Mouse (Mus musculus): ENCODE data around the gene Hoxd4. TPM values are rescaled to one million over a fixed set of nuclear protein-coding genes. Genes with fewer than 3 reads are reported as not detected.

Hoxd4 gene
- not detected for total RNA-seq (2021)
- long read RNA-seq, experiment 1: 0 reads
- long read RNA-seq, experiment 2: 0 reads

DNA sequence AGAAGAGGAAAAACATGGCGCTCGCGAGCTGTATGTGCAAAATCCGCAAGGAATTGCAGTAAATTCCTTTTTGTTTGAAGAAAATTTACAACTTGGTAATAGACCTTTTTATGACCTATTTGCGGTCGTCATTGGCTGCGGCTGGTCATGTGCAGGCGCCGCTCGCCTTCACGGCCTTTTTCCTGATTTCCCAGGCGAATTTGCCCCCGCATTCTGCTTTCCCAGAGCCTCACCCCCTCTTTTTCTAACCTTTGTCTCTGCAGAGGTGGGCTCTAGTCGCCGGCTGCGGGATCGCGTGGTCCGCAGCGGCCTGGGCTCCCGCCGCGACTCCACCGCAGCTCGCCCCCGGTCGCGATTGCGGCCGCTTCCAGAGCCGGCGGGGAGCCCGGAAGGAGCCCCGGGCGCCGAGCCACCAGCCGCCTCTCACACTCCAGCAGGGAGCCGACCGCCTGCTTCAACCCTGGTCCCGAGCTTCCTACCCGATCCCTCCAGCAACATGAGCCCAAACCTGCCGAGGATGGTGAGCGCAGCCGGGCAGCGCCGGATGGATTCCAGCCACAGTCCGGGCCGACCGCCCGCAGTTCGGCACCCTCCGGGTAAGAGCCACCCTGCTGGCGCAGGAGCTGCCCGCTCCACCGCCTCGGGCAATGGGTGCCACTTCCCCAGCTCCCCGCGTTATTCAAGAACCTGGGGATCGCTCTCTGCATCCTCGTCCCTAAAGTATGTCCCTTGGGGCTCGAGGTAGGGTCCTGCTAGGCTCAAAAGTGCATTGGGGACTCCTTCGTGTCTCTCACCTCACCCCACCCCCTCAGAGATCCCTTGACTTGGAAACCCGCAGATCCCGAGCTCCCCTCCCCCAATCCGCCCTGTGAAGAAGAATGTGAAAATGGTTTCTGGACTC is at the start of gene Hoxd4, which contains the start of gene Hoxd3:
Gene Hoxd4, plus strand, starts transcription at position 209 of the 901 bp plus-strand sequence.
Gene Hoxd3, plus strand, starts transcription at position 207 of the 901 bp plus-strand sequence.
- no peak for DNase-seq (ENCODE audit: low spot score in 2 of 2)

DNA sequence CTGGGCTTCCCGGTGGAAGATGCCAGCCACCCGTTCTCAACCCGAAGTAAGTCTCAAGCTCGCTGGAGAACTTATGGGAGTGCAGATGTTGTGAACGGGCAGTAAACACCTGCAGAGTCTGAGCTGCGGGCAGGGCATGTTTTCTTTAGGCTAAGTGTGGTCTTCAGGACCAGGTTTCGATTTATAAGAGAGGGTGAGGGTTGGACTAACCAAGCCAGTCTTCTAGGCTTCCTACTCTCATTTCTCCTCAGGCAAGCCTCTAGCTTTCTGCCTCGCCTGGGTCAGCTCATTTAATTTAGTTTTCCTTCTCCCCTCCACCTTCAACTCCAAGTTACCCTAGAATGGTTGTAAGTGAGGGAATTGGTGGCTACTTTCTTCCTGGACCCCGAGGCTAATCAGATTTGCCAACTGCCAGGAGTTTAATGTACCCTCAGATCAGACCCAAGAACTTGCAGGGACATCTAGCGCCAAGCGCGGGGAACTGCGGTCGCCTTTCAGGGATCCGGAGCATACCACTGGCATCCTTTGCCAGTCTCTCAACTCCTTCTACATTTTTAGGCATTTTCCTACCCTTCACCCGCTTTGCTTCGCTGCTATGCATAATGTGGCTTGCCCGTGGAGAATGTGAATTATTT is 48.3 kb upstream of the Hoxd4 start:
- DNase-seq (ENCODE audit: low spot score in 2 of 2): peak; percentile 66 to 68

GRCm38 (mm10) chr2:74666411-74666810 is 45.3 kb upstream of the Hoxd4 start:
- DNase-seq (ENCODE audit: low spot score in 2 of 2): no peak

DNA sequence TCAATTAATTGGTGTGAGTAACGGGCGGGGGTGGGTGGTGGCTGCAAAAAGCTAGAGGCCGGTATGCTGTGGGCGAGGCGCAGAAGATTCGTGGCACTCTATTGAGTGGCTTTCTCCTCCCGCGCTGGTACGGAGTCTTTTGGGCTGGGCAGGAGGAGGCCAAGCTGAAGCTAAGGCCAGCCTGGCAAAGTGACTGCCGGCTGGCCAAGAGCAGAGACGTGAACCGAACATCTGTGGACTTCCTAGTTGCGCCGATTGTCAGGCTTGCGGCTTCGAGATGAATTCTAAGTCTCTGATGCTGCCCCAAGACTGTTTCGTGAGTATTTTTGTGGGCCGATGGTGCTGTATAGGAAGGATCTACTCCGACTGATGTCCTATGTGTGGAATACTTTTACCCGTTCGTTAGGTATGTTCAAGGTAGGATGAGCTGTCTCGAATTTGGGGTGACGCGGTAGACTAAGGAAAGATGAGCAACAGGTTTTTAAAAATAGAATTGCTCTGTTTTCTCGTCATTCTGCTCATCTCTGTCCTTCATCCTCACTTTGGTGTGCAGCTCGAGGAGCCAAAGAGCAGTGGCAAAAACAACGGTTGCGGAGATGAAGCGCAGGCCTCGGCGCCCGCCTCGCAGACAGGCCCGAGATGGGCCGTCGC is 44.4 kb upstream of the Hoxd4 start:
- no peak for DNase-seq (ENCODE audit: low spot score in 2 of 2)

GRCm38 (mm10) chr2:74667842-74668357 is 43.8 kb upstream of the Hoxd4 start, which contains the start of gene Hoxd13:
Hoxd13 (plus strand) TSS chr2:74668310.
- DNase-seq (ENCODE audit: low spot score in 2 of 2): no peak

DNA sequence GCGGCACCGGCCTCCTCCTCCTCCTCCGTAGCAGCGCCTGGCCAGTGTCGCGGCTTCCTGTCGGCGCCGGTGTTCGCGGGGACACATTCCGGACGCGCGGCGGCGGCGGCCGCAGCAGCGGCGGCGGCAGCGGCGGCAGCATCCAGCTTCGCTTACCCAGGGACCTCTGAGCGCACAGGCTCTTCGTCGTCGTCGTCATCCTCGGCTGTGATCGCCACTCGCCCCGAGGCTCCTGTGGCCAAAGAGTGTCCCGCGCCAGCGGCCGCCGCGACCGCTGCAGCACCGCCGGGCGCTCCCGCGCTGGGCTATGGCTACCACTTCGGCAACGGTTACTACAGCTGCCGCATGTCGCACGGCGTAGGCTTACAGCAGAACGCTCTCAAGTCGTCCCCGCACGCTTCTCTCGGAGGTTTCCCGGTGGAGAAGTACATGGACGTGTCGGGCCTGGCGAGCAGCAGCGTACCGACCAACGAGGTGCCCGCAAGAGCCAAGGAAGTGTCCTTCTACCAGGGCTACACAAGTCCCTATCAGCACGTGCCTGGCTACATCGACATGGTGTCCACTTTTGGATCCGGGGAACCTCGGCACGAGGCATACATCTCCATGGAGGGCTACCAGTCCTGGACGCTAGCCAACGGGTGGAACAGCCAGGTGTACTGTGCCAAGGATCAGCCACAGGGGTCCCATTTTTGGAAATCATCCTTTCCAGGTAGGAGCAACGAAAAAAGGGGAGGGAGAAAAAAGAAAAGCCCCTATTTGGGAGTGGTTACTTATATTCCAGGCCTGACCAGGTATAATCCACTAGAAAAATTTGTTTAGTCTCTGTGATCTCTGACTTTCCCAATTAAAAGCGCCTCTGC is 43.1 kb upstream of the Hoxd4 start:
- no peak for DNase-seq (ENCODE audit: low spot score in 2 of 2)

DNA sequence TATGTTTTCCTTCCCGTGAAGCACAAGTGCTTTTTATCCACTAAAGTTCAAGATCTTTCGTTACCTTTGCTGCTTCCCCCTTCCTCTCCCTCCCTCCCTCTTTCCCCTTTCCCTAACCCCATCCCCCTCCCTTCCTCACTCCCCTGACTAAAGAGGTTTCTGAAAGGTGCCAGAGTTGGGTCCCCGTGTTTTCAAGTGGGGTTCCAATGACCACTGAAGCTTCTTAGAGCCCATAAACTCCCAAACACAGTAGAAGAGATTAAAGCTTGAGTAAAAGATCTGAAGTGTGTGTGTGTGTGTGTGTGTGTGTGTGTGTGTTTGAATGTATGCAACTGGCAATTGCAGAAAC is 42.5 kb upstream of the Hoxd4 start:
- DNase-seq (ENCODE audit: low spot score in 2 of 2): no peak

DNA sequence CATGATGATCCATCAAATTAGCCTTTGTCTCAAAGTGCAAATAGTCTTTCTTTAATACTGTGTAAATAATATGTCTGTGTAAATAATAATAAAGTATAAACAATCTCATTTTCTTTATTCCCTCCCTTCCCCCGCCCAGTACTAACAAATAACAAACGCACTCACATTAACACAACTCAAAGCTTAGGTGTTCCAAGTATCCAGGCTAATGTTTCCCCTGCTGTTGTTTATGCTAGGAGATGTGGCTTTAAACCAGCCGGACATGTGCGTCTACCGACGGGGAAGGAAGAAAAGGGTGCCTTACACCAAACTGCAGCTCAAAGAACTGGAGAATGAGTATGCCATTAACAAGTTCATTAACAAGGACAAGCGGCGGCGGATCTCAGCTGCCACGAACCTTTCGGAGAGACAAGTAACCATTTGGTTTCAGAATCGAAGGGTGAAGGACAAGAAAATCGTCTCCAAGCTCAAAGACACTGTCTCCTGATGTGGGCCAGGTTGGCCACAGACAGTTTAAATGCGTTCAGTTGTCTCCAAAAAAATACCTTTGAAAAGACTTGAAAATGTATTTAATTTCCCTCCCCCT is 42.0 kb upstream of the Hoxd4 start:
- DNase-seq (ENCODE audit: low spot score in 2 of 2): no peak

DNA sequence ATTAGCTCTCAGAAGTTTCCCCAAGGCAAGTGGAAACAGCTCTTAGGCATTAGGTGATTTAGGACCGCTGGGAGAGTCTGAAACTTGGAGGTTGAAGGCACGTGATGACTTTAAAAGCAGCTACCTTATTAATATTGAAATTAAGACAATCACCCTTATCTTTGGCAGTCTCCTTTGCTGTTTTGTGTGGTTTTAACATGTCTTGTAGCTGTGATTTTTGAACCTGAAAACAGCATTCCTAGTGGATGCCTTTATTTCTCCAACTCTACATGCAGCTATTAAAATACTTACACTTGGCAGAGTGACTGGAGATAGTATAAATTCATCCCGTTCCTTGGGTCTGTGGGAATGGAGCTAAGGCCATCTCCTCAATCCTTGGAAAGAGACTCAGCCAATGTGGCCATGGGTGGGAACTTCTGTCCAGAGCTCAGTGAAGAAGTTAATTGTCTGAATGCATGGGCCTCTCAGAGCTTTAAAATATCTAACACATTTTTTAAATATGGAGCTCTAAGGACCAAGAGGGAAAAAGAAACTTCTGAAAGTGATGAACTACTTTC is 41.0 kb upstream of the Hoxd4 start:
- no peak for DNase-seq (ENCODE audit: low spot score in 2 of 2)

GRCm38 (mm10) chr2:74671847-74672246 is 39.9 kb upstream of the Hoxd4 start:
- DNase-seq (ENCODE audit: low spot score in 2 of 2): no peak

- DNase-seq (ENCODE audit: low spot score in 2 of 2): no peak
Observed at GRCm38 (mm10) chr2:74672481-74673362, 39.0 kb upstream of the Hoxd4 start.

DNA sequence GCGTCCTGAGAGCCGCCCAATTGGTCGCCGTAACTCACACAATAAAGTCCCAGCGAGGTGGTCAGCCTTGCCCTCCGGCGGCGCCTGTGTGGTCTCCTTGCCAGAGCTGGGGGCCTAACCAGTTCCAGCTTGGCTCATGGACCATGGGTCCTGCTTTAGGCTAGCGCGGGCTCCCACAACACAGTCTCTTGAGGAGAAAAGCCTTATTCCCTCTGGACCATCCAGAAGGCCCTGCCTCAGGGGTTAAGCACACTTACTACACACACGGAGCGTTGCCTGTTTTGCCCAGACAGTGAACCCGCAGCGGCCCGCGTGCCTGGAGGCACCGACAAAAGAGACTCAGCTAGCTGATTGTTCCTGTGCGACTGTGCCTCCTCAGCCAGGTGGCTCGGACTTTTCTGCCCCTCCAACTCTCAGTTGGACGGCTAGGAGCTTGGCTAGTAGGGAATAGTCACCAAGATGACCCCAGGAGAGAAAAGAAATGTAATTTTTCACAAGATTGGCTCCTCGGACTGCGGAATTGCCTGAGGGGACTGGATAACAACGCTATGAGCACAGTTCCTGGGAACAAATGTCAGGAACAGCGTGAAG is 37.8 kb upstream of the Hoxd4 start:
- DNase-seq (ENCODE audit: low spot score in 2 of 2): no peak

GRCm38 (mm10) chr2:74674881-74675665 is 36.7 kb upstream of the Hoxd4 start, which contains the start of gene Hoxd12:
Hoxd12 (plus strand) TSS chr2:74675013.
- DNase-seq (ENCODE audit: low spot score in 2 of 2): no peak

- no peak for DNase-seq (ENCODE audit: low spot score in 2 of 2)
Observed at GRCm38 (mm10) chr2:74675666-74676282, 36.0 kb upstream of the Hoxd4 start.

GRCm38 (mm10) chr2:74676376-74677052 is 35.2 kb upstream of the Hoxd4 start:
- no peak for DNase-seq (ENCODE audit: low spot score in 2 of 2)

GRCm38 (mm10) chr2:74677106-74677505 is 34.6 kb upstream of the Hoxd4 start:
- no peak for DNase-seq (ENCODE audit: low spot score in 2 of 2)
